Mouse (Mus musculus) lung, embryonic 14.5 days (tissue): ENCODE results near the gene Mpzl2. TPM values are rescaled to one million over a fixed set of nuclear protein-coding genes. Genes with fewer than 3 reads are reported as not detected.

Experiments
- ATAC-seq: fragments of 200-750 bp; cut with Nextera tagmentation; 2 replicates; pipeline ENCODE4 v1.8.0; 2017; ENCODE audit warnings: mild to moderate bottlenecking, moderate TSS enrichment, moderate library complexity; ENCODE audit not compliant: insufficient read depth
- DNase-seq: peaks from one replicate; pipeline ENCODE4 v3.0.0-alpha.2; 2015
- H3K27ac ChIP-seq: fragments of 300-500 bp; sonication (generic); 2 replicates; pipeline ENCODE4 v1.5.1; 2014; ENCODE audit warnings: low read depth, mild to moderate bottlenecking, moderate library complexity
- H3K27me3 ChIP-seq: fragments of 300-500 bp; sonication (generic); 2 replicates; pipeline ENCODE4 v1.6.1; 2014; ENCODE audit warnings: low read length, control low read depth; ENCODE audit not compliant: insufficient read depth
- H3K36me3 ChIP-seq: fragments of 300-500 bp; sonication (generic); 2 replicates; pipeline ENCODE4 v1.6.1; 2014; ENCODE audit warnings: control low read depth; ENCODE audit not compliant: insufficient read depth
- H3K4me1 ChIP-seq: fragments of 300-500 bp; sonication (generic); 2 replicates; pipeline ENCODE4 v1.6.1; 2014; ENCODE audit warnings: antibody characterized with exemption, control low read depth; ENCODE audit not compliant: insufficient read depth
- H3K4me2 ChIP-seq: fragments of 300-500 bp; sonication (generic); 2 replicates; pipeline ENCODE4 v1.6.1; 2014; ENCODE audit warnings: mild to moderate bottlenecking
- H3K4me3 ChIP-seq: fragments of 300-500 bp; sonication (generic); 2 replicates; pipeline ENCODE4 v1.5.1; 2014; ENCODE audit warnings: low read depth, low read length
- H3K9ac ChIP-seq: fragments of 300-500 bp; sonication (generic); 2 replicates; pipeline ENCODE4 v1.6.1; 2014
- H3K9me3 ChIP-seq: fragments of 300-500 bp; sonication (generic); 2 replicates; pipeline ENCODE4 v1.6.1; 2016; ENCODE audit warnings: low read depth, low read length, control low read depth
- CTCF ChIP-seq: IDR thresholded peaks from 2 replicates; pipeline ENCODE4 v1.5.1; 2016; ENCODE audit warnings: antibody characterized with exemption, low read depth
- WGBS: fragments of 180-500 bp; shearing (Covaris S2); extraction: QIAGEN DNeasy Blood & Tissue Kit; methylation state at CpG from one replicate; pipeline ENCODE4 v1.1.7; 2014; 5-methylcytosine and 5-hydroxymethylcytosine counted together
- polyA plus RNA-seq: library from polyadenylated mRNA; unstranded; fragments of >200 nt; fragmentation: Nextera tagmentation; extraction: Ambion mirVana; gene quantifications from 2 replicates; pipeline ENCODE4 v1.2.1, GENCODE M21; 2014

Mpzl2 gene
- polyA plus RNA-seq, 1 experiment from 2014 or later = 15.0 TPM

DNA sequence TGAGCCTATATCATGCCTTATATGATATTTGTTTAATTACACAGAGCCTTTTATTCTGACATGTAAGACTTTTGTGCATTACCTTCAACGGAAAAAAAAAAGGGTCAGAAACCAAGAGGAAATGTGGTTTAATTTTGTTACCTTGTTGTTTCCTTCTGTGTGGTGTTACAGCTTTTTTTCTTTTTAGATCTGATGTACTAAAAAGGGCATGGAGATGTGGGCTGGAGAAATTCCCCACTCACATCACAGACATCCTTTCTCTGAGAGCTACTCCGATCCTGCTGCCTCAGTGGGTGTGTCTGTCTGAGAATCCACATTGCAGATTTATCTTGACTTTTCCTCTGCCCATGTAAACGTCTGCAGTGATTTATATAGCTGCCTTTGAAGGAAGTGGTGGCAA is 23.1 kb downstream of the Mpzl2 start:
- Histone ChIP-seq H3K27ac (no peak overlapping the region), H3K4me3 (no peak overlapping the region), H3K4me2 (no peak overlapping the region), H3K27me3 (no peaks in the 10 kb centered on the region), H3K9ac (no peak overlapping the region), H3K9me3 (no peaks in the 10 kb centered on the region), H3K36me3 (no peaks in the 10 kb centered on the region), H3K4me1 (no peaks in the 10 kb centered on the region)
- no peak for DNase-seq
- 50% methylated on average over 3 of the region's 3 CpGs for WGBS
- ATAC-seq = no peak
- no peak for TF ChIP-seq CTCF

DNA sequence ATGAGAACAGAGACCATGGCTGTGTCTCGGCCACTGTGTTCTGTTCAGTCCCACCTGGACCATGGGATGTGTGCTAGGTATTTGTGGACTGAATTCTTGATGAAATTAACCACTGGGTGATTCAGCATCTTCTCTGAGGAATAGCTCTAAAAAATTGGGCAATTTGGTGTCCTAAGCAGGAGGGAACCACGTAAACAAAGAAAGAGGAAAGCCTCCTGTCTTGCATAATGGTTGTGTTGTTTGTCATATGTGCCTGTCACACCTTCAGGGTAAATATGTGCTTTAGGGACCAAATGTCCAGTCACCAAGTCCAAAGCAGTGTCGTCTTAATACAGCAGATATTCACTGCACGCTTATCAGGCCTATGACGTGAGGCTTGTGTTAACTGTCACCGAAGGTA is 24.8 kb downstream of the Mpzl2 start:
- H3K36me3 ChIP-seq = no peaks in the 10 kb centered on the region
- H3K9me3 ChIP-seq = no peaks in the 10 kb centered on the region
- H3K4me2 ChIP-seq = no peak overlapping the region
- H3K27me3 ChIP-seq = no peaks in the 10 kb centered on the region
- no peak for TF ChIP-seq CTCF
- H3K9ac ChIP-seq = no peak overlapping the region
- no peak for DNase-seq
- WGBS = 70% methylated on average over 6 of the region's 6 CpGs
- no peak for ATAC-seq
- no peak overlapping the region for H3K27ac ChIP-seq
- no peaks in the 10 kb centered on the region for H3K4me1 ChIP-seq
- H3K4me3 ChIP-seq = no peak overlapping the region

DNA sequence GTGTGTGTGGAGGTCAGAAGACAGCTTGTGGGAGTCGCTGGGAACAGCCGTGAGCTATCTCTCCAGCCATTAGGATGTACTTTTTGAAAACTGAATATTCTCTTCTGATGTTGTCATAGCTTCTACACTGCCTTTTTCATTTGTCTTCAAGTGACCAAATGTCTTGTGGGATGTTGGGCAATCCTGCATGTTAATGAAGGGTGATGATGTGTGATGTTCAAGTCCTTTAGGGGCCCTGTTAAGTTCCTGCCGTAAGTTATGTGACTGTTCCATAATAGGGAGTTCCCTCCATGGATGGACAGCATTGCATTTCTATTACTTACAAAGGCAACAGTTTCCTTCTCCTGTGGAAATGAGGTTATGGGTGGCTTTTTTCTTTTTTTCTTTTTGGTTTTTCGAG is 27.1 kb downstream of the Mpzl2 start:
- Histone ChIP-seq H3K9me3 (no peaks in the 10 kb centered on the region), H3K9ac (no peak overlapping the region), H3K27ac (no peak overlapping the region), H3K27me3 (no peaks in the 10 kb centered on the region), H3K4me2 (no peak overlapping the region), H3K36me3 (no peaks in the 10 kb centered on the region), H3K4me1 (no peaks in the 10 kb centered on the region), H3K4me3 (no peak overlapping the region)
- DNase-seq (no peak), ATAC-seq (no peak)
- TF ChIP-seq CTCF = no peak
- WGBS = 69% methylated on average over 4 of the region's 4 CpGs

DNA sequence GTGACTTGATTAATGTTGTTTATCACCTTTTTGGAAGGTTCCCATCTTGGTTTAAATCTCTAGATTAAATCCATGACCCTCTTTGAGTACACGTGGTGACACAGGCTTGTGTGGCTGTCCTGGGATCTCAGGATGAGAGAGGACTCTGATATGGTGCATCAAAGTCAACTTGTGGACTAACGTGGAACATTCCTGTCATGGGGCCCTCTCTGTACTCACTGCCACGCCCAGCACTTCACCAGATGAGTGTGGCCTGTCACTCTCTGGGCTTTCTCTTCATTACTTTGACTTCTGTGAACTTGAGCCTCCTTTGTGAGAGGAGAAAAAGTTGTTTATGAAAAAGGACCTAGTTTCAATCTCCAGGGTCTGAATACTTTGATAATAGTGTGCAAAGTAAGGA is 32.2 kb downstream of the Mpzl2 start:
- Histone ChIP-seq H3K36me3 (no peaks in the 10 kb centered on the region), H3K9me3 (no peaks in the 10 kb centered on the region), H3K4me1 (no peaks in the 10 kb centered on the region), H3K4me3 (no peak overlapping the region), H3K27me3 (no peaks in the 10 kb centered on the region), H3K9ac (no peak overlapping the region), H3K4me2 (no peak overlapping the region), H3K27ac (no peak overlapping the region)
- no peak for ATAC-seq
- WGBS = 47% methylated on average over 3 of the region's 3 CpGs
- DNase-seq = no peak
- no peak for TF ChIP-seq CTCF

DNA sequence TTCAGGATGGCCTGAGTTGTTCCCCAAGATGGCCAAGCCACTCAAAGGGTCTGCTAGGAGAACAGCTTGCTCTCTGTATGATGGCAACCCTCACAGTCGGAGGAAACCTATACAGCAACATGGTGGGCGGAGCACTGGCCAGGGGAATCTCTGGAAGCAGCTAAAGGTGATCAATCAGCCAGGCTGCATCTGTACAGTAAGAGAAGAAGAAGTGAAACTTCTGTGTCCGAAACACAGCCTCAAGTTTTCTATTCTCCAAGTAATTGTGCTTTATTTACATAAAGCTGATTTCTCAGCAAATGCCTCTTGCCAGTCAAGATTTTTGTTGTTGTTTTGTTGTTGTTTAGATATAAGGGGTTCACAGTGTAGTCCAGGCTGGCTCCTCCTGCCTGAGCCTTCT is 38.3 kb downstream of the Mpzl2 start:
- 56% methylated on average over 3 of the region's 3 CpGs for WGBS
- Histone ChIP-seq H3K36me3 (no peaks in the 10 kb centered on the region), H3K27me3 (no peaks in the 10 kb centered on the region), H3K4me3 (no peak overlapping the region), H3K4me1 (no peaks in the 10 kb centered on the region), H3K9me3 (no peaks in the 10 kb centered on the region), H3K27ac (no peak overlapping the region), H3K4me2 (no peak overlapping the region), H3K9ac (no peak overlapping the region)
- DNase-seq (no peak), ATAC-seq (no peak)
- no peak for TF ChIP-seq CTCF

DNA sequence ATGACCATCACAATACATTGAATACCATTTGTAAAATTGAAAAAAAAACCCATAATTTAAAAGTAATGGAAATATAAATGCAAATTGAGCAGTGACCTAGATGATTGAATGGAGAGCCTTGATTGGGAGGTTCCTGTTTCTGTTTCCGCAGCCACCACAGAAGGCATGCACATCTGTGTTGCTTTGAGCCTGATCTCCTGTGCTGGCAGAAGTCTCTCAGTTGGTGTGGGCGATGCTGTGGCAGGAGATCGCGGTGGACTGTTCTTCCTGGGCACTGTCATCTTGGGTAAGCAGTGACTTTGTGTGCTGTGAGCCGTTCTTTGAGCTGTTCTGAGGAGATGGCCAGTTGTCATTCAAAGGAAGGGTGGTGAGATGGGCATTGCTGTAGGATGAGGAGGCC is 39.4 kb downstream of the Mpzl2 start, which contains the start of gene Jaml:
Jaml (plus strand) TSS at position 173 of the 400 bp plus-strand sequence.
- Histone ChIP-seq H3K27ac (no peak within 1 kb of the TSS), H3K9ac (no peak within 1 kb of the TSS), H3K4me3 (no peak within 1 kb of the TSS), H3K9me3 (no peaks in the 10 kb centered on the region), H3K4me1 (no peaks in the 10 kb centered on the region), H3K4me2 (no peak within 1 kb of the TSS), H3K36me3 (no peaks in the 10 kb centered on the region), H3K27me3 (no peaks in the 10 kb centered on the region)
- TF ChIP-seq CTCF = no peak
- WGBS = 86% methylated on average over 5 of the region's 5 CpGs
- ATAC-seq (no peak), DNase-seq (no peak)

DNA sequence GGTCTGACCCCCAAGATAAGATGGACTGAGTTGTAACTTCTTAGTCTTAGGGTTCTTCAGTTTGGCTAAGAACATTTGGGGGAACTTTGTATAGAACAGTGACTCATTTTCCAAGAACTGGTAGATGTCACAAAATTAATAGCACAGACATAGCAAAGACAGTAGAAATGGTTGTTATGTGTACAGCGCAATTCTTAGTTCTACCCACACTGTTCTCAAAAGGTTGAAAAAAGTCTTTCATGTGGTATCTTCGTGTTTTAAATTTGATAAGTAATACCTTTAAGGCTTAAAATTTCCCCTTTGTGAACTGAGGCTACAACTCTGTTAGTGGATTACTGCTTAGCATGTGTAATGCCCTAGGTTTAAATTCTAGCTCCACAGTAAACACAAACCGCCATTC is 43.5 kb downstream of the Mpzl2 start:
- WGBS = 82% methylated on average over 3 of the region's 3 CpGs
- Histone ChIP-seq H3K4me1 (no peaks in the 10 kb centered on the region), H3K9ac (no peak overlapping the region), H3K4me2 (no peak overlapping the region), H3K36me3 (no peaks in the 10 kb centered on the region), H3K4me3 (no peak overlapping the region), H3K27ac (no peak overlapping the region), H3K27me3 (no peaks in the 10 kb centered on the region), H3K9me3 (no peaks in the 10 kb centered on the region)
- ATAC-seq (no peak), DNase-seq (no peak)
- TF ChIP-seq CTCF = no peak

DNA sequence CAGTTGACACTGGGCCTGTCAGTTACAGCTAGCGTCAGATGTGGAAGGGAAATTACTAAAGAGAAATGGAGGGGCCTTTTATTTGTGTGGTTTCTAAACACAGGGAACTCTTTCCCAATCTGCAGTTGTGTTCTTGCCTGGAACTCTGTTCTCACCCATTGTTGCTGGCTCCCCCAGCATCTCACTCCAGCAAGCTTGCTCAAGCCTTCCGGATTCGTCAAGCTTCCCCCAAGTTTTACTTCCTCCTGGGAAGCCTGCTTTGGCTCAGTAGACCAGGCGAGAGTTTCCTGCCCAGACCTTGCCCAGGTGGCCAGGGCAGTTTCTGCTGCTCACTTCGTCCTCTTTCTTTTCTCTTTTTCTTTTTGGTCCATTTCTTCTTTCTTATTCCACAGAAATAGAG is 45.0 kb downstream of the Mpzl2 start:
- H3K4me1 ChIP-seq = no peaks in the 10 kb centered on the region
- H3K27me3 ChIP-seq = no peaks in the 10 kb centered on the region
- no peak overlapping the region for H3K4me3 ChIP-seq
- ATAC-seq (no peak), DNase-seq (no peak)
- no peaks in the 10 kb centered on the region for H3K36me3 ChIP-seq
- no peak overlapping the region for H3K27ac ChIP-seq
- H3K9ac ChIP-seq = no peak overlapping the region
- WGBS = 53% methylated on average over 5 of the region's 5 CpGs
- H3K9me3 ChIP-seq = no peaks in the 10 kb centered on the region
- no peak overlapping the region for H3K4me2 ChIP-seq
- TF ChIP-seq CTCF = no peak
